Mouse (Mus musculus): ENCODE data around the gene Angptl6. TPM values are rescaled to one million over a fixed set of nuclear protein-coding genes. Genes with fewer than 3 reads are reported as not detected.
A peak's percentile ranks its signal among the peaks of the same experiment; 100 is the strongest.

Angptl6 gene
- polyA plus RNA-seq, 1 experiment from 2014 or later = 2.2 TPM

DNA sequence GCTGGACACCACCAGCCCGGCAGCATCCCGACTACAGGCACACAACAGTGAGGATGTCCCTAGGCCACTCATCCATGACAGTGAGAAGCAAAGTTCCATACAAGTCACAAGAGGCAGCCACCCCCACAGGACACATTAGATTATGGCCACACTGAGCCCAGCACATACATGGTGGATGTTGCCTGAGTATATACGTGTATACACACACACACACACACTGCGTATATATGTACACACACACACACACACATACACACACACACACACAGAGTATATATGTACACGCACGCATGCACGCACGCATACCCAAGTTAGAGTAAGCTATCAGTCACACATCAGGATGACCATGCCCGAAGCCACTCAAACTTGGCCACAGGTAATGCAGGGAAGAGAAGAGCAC, 15.9 kb upstream of the Angptl6 start:
- ATAC-seq (ENCODE audit: low FRiP score, low TSS enrichment) = no peak
- Histone ChIP-seq H3K4me3 (ENCODE audit: low read length) (no peak overlapping the region), H3K9ac (ENCODE audit: low read depth, low read length) (no peak overlapping the region), H3K27ac (ENCODE audit: low read depth, low read length) (no peak overlapping the region), H3K4me1 (ENCODE audit: control insufficient read depth, insufficient read depth, low read length) (peaks cover 8% of the 10 kb centered on the region), H3K9me3 (ENCODE audit: control insufficient read depth, low read length) (no peaks in the 10 kb centered on the region), H3K27me3 (ENCODE audit: control insufficient read depth, insufficient read depth, low read length) (no peaks in the 10 kb centered on the region), H3K36me3 (ENCODE audit: control insufficient read depth, insufficient read depth, low read length) (peaks cover 70% of the 10 kb centered on the region), H3K4me2 (replicated peaks; ENCODE audit: low read depth, low read length) (no peak overlapping the region)
- WGBS = 94% methylated on average over 9 of the region's 9 CpGs

DNA sequence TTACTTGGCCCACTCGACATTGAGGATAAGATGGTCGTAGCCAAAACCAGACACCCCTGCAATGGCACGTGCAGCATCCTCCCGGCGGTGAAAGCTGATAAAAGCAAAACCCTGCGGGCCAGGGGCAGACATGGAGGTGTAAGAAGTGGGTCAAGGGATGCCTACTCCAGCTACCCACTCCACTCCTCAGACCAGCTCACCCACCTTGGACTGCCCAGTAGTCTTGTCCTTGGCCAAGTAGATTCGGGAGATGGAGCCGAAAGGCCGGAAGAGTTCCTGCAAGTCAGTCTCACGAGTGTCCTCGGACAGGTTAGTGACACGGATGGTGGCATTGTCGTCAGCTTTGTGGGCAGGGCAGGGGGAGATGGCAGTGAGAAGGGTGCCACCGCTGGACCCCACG, 15.1 kb upstream of the Angptl6 start:
- Histone ChIP-seq H3K9me3 (ENCODE audit: control insufficient read depth, low read length) (no peaks in the 10 kb centered on the region), H3K4me2 (replicated peaks; ENCODE audit: low read depth, low read length) (no peak overlapping the region), H3K4me1 (ENCODE audit: control insufficient read depth, insufficient read depth, low read length) (peaks cover 8% of the 10 kb centered on the region), H3K27me3 (ENCODE audit: control insufficient read depth, insufficient read depth, low read length) (no peaks in the 10 kb centered on the region), H3K9ac (ENCODE audit: low read depth, low read length) (no peak overlapping the region; the same call in 1 of the 2 replicates), H3K27ac (ENCODE audit: low read depth, low read length) (no peak overlapping the region), H3K4me3 (ENCODE audit: low read length) (no peak overlapping the region), H3K36me3 (ENCODE audit: control insufficient read depth, insufficient read depth, low read length) (peaks cover 78% of the 10 kb centered on the region)
- WGBS = 89% methylated on average over 15 of the region's 15 CpGs
- ATAC-seq (ENCODE audit: low FRiP score, low TSS enrichment) = no peak

DNA sequence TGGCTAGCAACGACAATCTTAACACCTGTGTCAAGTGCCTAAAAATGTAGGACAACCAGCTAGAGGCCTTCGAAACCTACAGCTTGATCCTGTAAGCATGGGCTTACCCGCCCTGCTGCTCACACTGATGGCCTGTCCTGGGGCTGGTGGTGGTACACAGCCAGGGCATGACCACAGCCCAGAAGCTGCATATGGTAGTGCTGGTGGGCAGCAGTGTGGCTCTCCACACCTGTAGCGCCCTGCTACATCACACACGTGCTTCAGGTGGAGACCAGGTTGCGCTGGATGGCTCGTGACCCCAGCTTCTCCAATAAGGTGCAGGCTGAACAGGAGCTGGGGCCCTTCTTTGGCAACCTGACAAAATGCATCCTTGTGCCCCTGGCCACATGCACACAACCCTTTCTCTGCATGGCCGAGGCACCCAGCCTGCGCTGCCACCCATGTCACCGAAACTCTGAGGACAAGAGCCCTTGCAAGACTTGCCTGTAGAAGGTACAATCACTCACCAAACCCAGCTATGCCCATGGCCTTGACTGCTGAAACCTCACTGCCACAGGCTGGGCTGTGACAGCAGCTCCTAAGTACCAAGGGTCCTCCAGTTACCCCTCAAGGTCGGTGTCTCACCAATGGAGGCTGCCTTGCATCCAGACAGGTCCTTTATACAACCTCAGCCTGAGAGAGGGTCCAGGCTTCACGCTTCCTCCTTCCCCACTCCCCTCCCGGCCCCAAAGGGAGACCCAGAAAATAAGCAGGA, 14.2 kb upstream of the Angptl6 start:
- Histone ChIP-seq H3K4me2 (replicated peaks; ENCODE audit: low read depth, low read length) (no peak overlapping the region), H3K9ac (ENCODE audit: low read depth, low read length) (no peak overlapping the region), H3K36me3 (ENCODE audit: control insufficient read depth, insufficient read depth, low read length) (peaks cover 83% of the 10 kb centered on the region), H3K4me1 (ENCODE audit: control insufficient read depth, insufficient read depth, low read length) (peaks cover 13% of the 10 kb centered on the region), H3K9me3 (ENCODE audit: control insufficient read depth, low read length) (no peaks in the 10 kb centered on the region), H3K27ac (ENCODE audit: low read depth, low read length) (no peak overlapping the region), H3K4me3 (ENCODE audit: low read length) (no peak overlapping the region), H3K27me3 (ENCODE audit: control insufficient read depth, insufficient read depth, low read length) (no peaks in the 10 kb centered on the region)
- no peak for ATAC-seq (ENCODE audit: low FRiP score, low TSS enrichment)
- WGBS = 89% methylated on average over 13 of the region's 13 CpGs

DNA sequence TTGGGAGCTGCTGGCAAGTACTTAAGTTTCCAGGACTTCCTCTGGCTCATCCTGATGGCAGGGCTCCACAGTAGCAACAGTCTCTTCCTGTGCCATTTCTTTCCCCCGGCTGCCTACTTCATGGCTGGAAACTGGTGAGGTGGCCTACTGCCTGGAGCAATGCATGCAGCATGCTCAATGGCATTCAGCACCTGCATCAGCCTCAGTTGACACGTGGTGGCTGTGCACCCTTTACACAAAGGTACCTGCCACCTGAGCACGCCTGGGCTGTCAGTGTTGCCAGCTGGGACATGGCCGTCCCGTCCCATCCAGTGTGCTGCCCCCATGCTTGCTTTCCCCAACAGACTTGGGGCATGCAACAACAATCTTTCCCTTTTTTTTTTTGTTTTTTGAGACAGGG, 13.5 kb upstream of the Angptl6 start:
- Histone ChIP-seq H3K27me3 (ENCODE audit: control insufficient read depth, insufficient read depth, low read length) (no peaks in the 10 kb centered on the region), H3K4me1 (ENCODE audit: control insufficient read depth, insufficient read depth, low read length) (peaks cover 13% of the 10 kb centered on the region), H3K9ac (ENCODE audit: low read depth, low read length) (0 out of 2 replicates have a peak overlapping the region, but pooled peaks have one; percentile 18), H3K4me2 (replicated peaks; ENCODE audit: low read depth, low read length) (no peak overlapping the region), H3K9me3 (ENCODE audit: control insufficient read depth, low read length) (no peaks in the 10 kb centered on the region), H3K4me3 (ENCODE audit: low read length) (no peak overlapping the region), H3K36me3 (ENCODE audit: control insufficient read depth, insufficient read depth, low read length) (peaks cover 83% of the 10 kb centered on the region), H3K27ac (ENCODE audit: low read depth, low read length) (no peak overlapping the region)
- WGBS = 63% methylated on average over 5 of the region's 5 CpGs
- ATAC-seq (ENCODE audit: low FRiP score, low TSS enrichment) = no peak

DNA sequence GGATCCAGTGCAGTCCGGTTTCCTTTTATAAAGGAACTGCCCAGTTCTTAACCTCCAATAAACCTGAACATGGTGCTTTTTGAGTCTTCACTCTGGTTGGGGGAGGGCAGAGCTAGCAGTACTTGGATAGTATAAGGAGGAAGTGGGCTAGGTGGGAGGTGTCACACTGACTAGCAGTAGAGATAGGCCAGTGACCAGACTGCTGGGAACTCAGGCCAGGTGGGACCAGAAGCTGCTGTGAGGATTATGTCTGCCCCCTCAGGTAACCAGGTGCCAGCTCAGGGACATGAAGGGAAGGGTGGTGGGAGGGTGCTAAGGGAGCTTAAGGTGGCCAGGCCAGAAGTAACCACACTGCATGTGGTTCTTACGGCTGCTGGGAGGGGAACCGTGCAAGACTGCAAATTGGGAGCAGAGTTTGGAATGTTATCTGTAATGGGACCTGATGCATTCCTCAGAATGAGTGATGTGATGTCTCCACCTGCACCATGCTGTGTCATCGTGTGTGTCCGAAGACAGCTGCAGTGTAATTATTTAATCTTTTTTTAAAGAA, 12.7 kb upstream of the Angptl6 start:
- Histone ChIP-seq H3K27me3 (ENCODE audit: control insufficient read depth, insufficient read depth, low read length) (no peaks in the 10 kb centered on the region), H3K9ac (ENCODE audit: low read depth, low read length) (no peak overlapping the region), H3K4me2 (replicated peaks; ENCODE audit: low read depth, low read length) (no peak overlapping the region), H3K4me3 (ENCODE audit: low read length) (no peak overlapping the region), H3K36me3 (ENCODE audit: control insufficient read depth, insufficient read depth, low read length) (peaks cover 79% of the 10 kb centered on the region), H3K27ac (ENCODE audit: low read depth, low read length) (no peak overlapping the region), H3K4me1 (ENCODE audit: control insufficient read depth, insufficient read depth, low read length) (peaks cover 8% of the 10 kb centered on the region), H3K9me3 (ENCODE audit: control insufficient read depth, low read length) (no peaks in the 10 kb centered on the region)
- no peak for ATAC-seq (ENCODE audit: low FRiP score, low TSS enrichment)
- WGBS = 77% methylated on average over 5 of the region's 5 CpGs

DNA sequence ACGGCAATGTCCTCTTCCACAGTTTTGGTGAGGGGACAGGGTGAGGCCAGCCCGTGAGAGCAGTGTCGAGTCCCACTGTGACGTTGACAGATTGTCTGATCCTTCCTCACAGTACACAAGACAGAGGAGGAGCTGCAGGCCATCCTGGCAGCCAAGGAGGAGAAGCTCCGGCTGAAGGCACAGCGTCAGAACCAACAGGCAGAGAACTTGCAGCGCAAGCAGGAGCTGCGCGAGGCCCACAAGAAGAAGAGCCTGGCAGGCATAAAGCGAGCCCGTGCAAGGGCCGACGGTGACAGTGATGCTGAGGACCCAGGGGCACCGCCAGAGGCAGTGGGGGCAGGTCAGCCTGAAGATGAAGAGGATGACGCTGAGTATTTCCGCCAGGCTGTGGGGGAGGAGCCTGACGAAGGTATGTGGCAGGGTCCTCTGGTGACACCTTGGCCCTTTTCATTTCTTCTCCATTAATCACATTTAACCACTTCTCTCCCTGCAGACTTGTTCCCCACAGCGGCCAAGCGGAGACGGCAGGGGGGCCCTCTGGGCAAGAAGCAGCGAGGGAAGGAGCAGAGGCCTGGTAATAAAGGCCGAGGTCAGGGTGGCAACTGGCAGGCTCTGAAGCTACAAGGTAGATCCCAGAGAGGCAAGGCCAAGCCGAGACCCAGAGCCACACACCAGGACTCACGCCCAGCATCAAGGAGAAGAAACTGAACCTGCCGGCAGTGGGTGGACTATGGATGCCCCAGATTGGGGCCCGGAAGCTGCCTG, 12.0 kb upstream of the Angptl6 start:
- Histone ChIP-seq H3K36me3 (ENCODE audit: control insufficient read depth, insufficient read depth, low read length) (peaks cover 72% of the 10 kb centered on the region), H3K27ac (ENCODE audit: low read depth, low read length) (no peak overlapping the region), H3K9ac (ENCODE audit: low read depth, low read length) (no peak overlapping the region), H3K9me3 (ENCODE audit: control insufficient read depth, low read length) (no peaks in the 10 kb centered on the region), H3K4me1 (ENCODE audit: control insufficient read depth, insufficient read depth, low read length) (0 out of 2 replicates have a peak, but pooled peaks cover 5% of the 10 kb centered on the region), H3K4me3 (ENCODE audit: low read length) (no peak overlapping the region), H3K27me3 (ENCODE audit: control insufficient read depth, insufficient read depth, low read length) (no peaks in the 10 kb centered on the region), H3K4me2 (replicated peaks; ENCODE audit: low read depth, low read length) (no peak overlapping the region)
- WGBS = 70% methylated on average over 26 of the region's 26 CpGs
- ATAC-seq (ENCODE audit: low FRiP score, low TSS enrichment) = no peak

DNA sequence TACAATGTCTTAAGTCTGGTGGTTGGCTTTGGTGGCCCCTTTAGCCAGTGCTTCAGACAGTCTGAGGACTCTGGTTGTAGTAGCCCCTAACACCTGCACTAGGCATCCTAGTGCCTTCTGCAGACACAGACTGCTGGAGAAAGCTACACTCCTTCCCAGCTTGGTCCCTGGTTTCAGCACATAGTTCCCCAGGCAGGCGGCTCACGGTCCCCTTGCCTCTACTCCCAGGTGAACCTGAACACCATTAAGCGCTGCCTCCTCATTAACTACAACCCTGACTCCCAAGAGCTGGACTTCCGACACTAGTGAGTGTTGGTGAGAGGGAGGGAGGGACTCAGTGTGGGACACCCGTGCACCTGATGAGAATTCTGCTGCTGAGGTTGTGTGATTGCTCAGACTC, 10.9 kb upstream of the Angptl6 start:
- 0 out of 2 replicates have a peak, but pooled peaks cover 5% of the 10 kb centered on the region for H3K4me1 ChIP-seq (ENCODE audit: control insufficient read depth, insufficient read depth, low read length)

DNA sequence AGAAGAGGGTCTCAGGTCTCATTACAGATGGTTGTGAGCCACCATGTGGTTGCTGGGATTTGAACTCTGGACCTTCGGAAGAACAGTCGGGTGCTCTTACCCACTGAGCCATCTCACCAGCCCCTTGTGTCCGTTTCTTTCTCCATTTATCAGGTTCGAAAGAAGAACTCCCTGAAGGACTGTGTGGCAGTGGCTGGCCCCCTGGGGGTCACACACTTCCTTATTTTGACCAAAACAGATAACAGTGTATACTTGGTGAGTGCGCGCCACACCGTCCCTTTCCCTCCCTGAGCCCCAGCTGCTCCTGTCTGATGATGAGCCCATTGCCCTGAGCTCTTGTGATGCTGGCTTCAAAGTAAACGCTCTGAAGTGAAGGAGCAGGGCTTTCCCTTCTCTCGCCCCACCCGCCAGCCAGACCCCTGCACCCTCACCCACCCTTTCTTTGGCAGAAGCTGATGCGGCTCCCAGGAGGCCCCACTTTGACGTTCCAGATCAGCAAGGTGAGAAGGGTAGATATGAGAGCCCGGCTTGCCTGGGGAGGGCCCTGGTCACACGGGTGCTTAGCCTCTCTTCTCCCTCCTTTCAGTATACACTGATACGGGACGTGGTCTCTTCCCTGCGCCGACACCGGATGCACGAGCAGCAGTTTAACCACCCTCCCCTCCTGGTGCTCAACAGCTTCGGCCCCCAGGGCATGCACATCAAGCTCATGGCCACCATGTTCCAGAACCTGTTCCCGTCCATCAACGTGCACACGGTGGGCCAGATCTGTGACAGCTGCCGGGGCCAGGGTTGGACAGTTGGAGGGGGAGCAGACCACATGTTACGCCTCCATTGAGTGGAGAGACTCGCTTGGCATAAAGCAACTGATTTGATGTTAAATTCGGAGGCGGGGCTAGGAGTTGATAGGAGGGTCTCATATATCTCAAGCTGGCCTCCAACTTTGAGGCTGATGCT, 9.9 kb upstream of the Angptl6 start:
- ATAC-seq (ENCODE audit: low FRiP score, low TSS enrichment) = no peak
- no peak overlapping the region for H3K27ac ChIP-seq (ENCODE audit: low read depth, low read length)
- 86% methylated on average over 29 of the region's 29 CpGs for whole genome bisulfite sequencing
- H3K9me3 ChIP-seq (ENCODE audit: control insufficient read depth, low read length) = no peaks in the 10 kb centered on the region
- H3K4me2 ChIP-seq (replicated peaks; ENCODE audit: low read depth, low read length) = peak overlapping the region; percentile 81
- H3K36me3 ChIP-seq (ENCODE audit: control insufficient read depth, insufficient read depth, low read length) = peaks cover 53% of the 10 kb centered on the region
- 0 out of 2 replicates have a peak, but pooled peaks cover 5% of the 10 kb centered on the region for H3K4me1 ChIP-seq (ENCODE audit: control insufficient read depth, insufficient read depth, low read length)
- H3K4me3 ChIP-seq (ENCODE audit: low read length) = peak overlapping the region; percentile 96
- peak overlapping the region; percentile 88; the same call in 1 of the 2 replicates for H3K9ac ChIP-seq (ENCODE audit: low read depth, low read length)
- H3K27me3 ChIP-seq (ENCODE audit: control insufficient read depth, insufficient read depth, low read length) = no peaks in the 10 kb centered on the region

More for the DNA sequence above, 10.9 kb upstream of the Angptl6 start:
- no peak overlapping the region for H3K4me2 ChIP-seq (replicated peaks; ENCODE audit: low read depth, low read length)
- no peaks in the 10 kb centered on the region for H3K27me3 ChIP-seq (ENCODE audit: control insufficient read depth, insufficient read depth, low read length)
- H3K4me3 ChIP-seq (ENCODE audit: low read length) = no peak overlapping the region
- WGBS = 91% methylated on average over 5 of the region's 5 CpGs
- peaks cover 63% of the 10 kb centered on the region for H3K36me3 ChIP-seq (ENCODE audit: control insufficient read depth, insufficient read depth, low read length)
- no peaks in the 10 kb centered on the region for H3K9me3 ChIP-seq (ENCODE audit: control insufficient read depth, low read length)
- H3K27ac ChIP-seq (ENCODE audit: low read depth, low read length) = no peak overlapping the region
- no peak for ATAC-seq (ENCODE audit: low FRiP score, low TSS enrichment)
- no peak overlapping the region for H3K9ac ChIP-seq (ENCODE audit: low read depth, low read length)

Data from kidney, embryonic 14.5 days (tissue).